Mouse (Mus musculus) left cerebral cortex, postnatal 4 days (tissue): ENCODE measurements around the gene Hoxc5. TPM values are rescaled to one million over a fixed set of nuclear protein-coding genes. Genes with fewer than 3 reads are reported as not detected.

Experiments
- DNase-seq: peaks from one replicate; pipeline ENCODE4 v3.0.0-alpha.2; 2022
- intact Hi-C: fragments of 180-260 bp; cut with DNase I; formaldehyde crosslinking; loops from one replicate; pipeline ENCODE4 v1.15.1; 2025
- microRNA-seq: library from miRNA; unstranded; fragments of <30 nt; microRNA quantifications from one replicate; pipeline ENCODE4 v1.2.0, GENCODE M21; 2022
- total RNA-seq, 2 experiments: library from RNA; stranded (reverse); gene quantifications; 2 replicates each; pipeline ENCODE4 v1.2.3; 2021

Gene Hoxc5
- total RNA-seq, 2 experiments from 2014 or later = not detected

- intact Hi-C loops = no loop called here
- no peak for DNase-seq
Measured at GRCm38 (mm10) chr15:103065642-103066041, 98.4 kb downstream of the Hoxc5 start.

Small RNA genes within 50 kb of the gene (microRNA-seq; reads per million reads assigned to microRNA genes)
- gene Mir196a-2 = not detected
- gene Mir615 = 2.7 reads per million

Other genes with a start within 250 kb of the Hoxc5 start
- gene Calcoco1, start 245.3 kb upstream of the Hoxc5 start, total RNA-seq = 10 to 100 TPM; 44.3 to 46.7 TPM
- gene Hoxc13, start 46.3 kb upstream of the Hoxc5 start, total RNA-seq = not detected
- not detected for gene Hoxc12, start 30.7 kb upstream of the Hoxc5 start, total RNA-seq
- gene Hoxc11, start 13.0 kb upstream of the Hoxc5 start, total RNA-seq = not detected
- not detected for gene Hoxc10, start 647 bp upstream of the Hoxc5 start, total RNA-seq
- gene Hoxc9, start 9.0 kb downstream of the Hoxc5 start, total RNA-seq = not detected
- not detected for gene Hoxc8, start 23.2 kb downstream of the Hoxc5 start, total RNA-seq
- gene Hoxc6, start 30.8 kb downstream of the Hoxc5 start, total RNA-seq = not detected
- not detected for gene Hoxc4, start 51.5 kb downstream of the Hoxc5 start, total RNA-seq
- gene Smug1, start 199.6 kb downstream of the Hoxc5 start, total RNA-seq = 10 to 100 TPM; 26.4 to 27.4 TPM